Mouse (Mus musculus) brain, embryonic 14.5 days (tissue): Measurements from ENCODE around the gene Glyctk.

Experiments used
- CTCF ChIP-seq: fragments of 200-500 bp; IDR thresholded peaks from 2 replicates; pipeline ENCODE4 v1.5.1; 2012; ENCODE audit warnings: inconsistent platforms, mild to moderate bottlenecking, moderate library complexity, borderline replicate concordance; ENCODE audit not compliant: insufficient read depth, insufficient read length; ENCODE audit errors: extremely low read depth
- POLR2A ChIP-seq: fragments of 200-500 bp; IDR thresholded peaks from 2 replicates; pipeline ENCODE4 v1.6.1; 2012; ENCODE audit warnings: mild to moderate bottlenecking, inconsistent platforms, borderline replicate concordance; ENCODE audit not compliant: poor library complexity, insufficient read depth, insufficient read length, severe bottlenecking; ENCODE audit errors: extremely low read depth

GRCm38 (mm10) chr9:106144176-106144575, 13.8 kb downstream of the Glyctk start:
- no peak for TF ChIP-seq CTCF
- TF ChIP-seq POLR2A, result no peak
